Mouse (Mus musculus): ENCODE results near the gene Hoxc4. TPM values are rescaled to one million over a fixed set of nuclear protein-coding genes. Genes with fewer than 3 reads are reported as not detected.

Hoxc4 gene
- total and polyA plus RNA-seq, 3 experiments = 12.2 to 60.1 (median 29.3) TPM

DNA sequence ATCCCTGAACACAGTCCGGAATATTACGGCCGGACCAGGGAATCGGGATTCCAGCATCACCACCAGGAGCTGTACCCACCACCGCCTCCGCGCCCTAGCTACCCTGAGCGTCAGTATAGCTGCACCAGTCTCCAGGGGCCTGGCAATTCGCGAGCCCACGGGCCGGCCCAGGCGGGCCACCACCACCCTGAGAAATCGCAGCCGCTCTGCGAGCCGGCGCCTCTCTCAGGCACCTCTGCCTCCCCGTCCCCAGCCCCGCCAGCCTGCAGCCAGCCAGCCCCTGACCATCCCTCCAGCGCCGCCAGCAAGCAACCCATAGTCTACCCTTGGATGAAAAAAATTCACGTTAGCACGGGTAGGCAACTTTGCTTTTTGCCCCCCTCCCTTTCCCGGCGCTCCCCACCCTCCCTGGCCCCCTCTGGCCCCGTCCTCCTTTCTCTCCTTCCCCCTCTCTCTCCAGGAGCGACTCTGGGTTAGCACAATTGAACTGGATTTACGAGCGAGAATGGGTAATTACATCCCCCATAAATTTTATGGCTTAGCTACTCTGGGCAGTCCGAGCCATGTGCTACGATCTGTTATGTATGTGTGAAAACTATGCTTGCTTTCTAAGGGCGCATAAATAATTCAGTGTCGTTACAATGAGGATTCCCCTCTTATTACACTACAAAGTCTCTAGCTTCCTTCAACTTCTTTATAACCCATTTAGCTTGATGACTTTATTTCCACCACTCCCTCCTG is 16.2 kb downstream of the Hoxc4 start:
- ATAC-seq (ENCODE audit: extremely low read depth, insufficient number of reproducible peaks, low FRiP score, poor library complexity, severe bottlenecking) (no peak), DNase-seq (ENCODE audit: low spot score) (no peak)
- H3K27me3 ChIP-seq (ENCODE audit: insufficient read depth, low read length) = no peaks in the 10 kb centered on the region

DNA sequence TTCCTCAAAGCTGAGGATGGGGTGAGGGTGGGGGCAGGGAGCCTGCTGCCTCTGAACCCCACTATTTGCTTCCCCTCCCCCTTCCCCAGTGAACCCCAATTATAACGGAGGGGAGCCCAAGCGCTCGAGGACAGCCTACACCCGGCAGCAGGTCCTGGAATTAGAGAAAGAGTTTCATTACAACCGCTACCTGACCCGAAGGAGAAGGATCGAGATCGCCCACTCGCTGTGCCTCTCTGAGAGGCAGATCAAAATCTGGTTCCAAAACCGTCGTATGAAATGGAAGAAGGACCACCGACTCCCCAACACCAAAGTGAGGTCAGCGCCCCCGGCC is 16.8 kb downstream of the Hoxc4 start:
- Histone ChIP-seq H3K27me3 (ENCODE audit: insufficient read depth, low read length) (no peaks in the 10 kb centered on the region), H3K4me3 (ENCODE audit: low read depth, low read length) (peak overlapping the region; percentile 81), H3K36me3 (replicated peaks) (peaks cover 62% of the 10 kb centered on the region), H3K4me1 (ENCODE audit: insufficient read depth, low read depth, low read length) (peaks cover 75% of the 10 kb centered on the region), H3K9me3 (replicated peaks) (no peaks in the 10 kb centered on the region)
- peak; percentile 70 for DNase-seq (ENCODE audit: low spot score)
- TF ChIP-seq GATA1 (IDR thresholded peaks at IDR 0.05; ENCODE audit: borderline replicate concordance, low read length) = no peak
- TF ChIP-seq TAL1 (conservative IDR thresholded peaks at IDR 0.05; ENCODE audit: low read depth, low read length) = no peak
- TF ChIP-seq GATA2 (IDR thresholded peaks at IDR 0.05; ENCODE audit: borderline replicate concordance, low read depth, low read length) = no peak
- no peak for TF ChIP-seq POLR2AphosphoS5 (IDR thresholded peaks at IDR 0.05; ENCODE audit: insufficient replicate concordance, low read depth, low read length)
- TF ChIP-seq CTCF (IDR thresholded peaks at IDR 0.05; ENCODE audit: low read depth, low read length) = no peak
- peak; percentile 29; the same call in 1 of the 2 replicates for ATAC-seq (ENCODE audit: extremely low read depth, insufficient number of reproducible peaks, low FRiP score, poor library complexity, severe bottlenecking)

More for the DNA sequence above, 16.2 kb downstream of the Hoxc4 start:
- Histone ChIP-seq H3K4me1 (ENCODE audit: insufficient read depth, low read depth, low read length) (peaks cover 75% of the 10 kb centered on the region), H3K4me3 (ENCODE audit: low read depth, low read length) (peak overlapping the region; percentile 81), H3K9me3 (replicated peaks) (no peaks in the 10 kb centered on the region), H3K36me3 (replicated peaks) (peaks cover 62% of the 10 kb centered on the region)
- TF ChIP-seq CTCF (IDR thresholded peaks at IDR 0.05; ENCODE audit: low read depth, low read length) (no peak), GATA1 (IDR thresholded peaks at IDR 0.05; ENCODE audit: borderline replicate concordance, low read length) (no peak), TAL1 (conservative IDR thresholded peaks at IDR 0.05; ENCODE audit: low read depth, low read length) (no peak), POLR2AphosphoS5 (IDR thresholded peaks at IDR 0.05; ENCODE audit: insufficient replicate concordance, low read depth, low read length) (no peak), GATA2 (IDR thresholded peaks at IDR 0.05; ENCODE audit: borderline replicate concordance, low read depth, low read length) (no peak)

DNA sequence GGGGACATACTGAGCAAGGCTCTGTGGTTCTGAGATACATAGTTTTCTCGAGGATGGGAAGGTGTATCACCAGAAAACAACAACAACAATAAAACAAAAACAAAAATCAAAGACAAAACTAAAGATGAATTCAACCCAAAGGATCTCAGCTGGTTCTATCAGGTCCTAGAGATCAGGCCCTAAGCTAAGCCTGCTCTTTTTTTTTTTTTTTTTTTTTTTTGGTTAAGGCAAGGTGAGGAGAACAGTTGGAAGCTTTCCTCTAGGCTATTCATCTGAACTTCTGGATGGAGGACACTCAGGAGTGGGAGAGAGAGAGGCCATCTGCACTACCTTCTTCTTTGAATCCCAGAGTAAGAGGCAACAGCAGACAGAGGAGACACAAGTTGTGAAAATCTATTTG is 18.8 kb downstream of the Hoxc4 start:
- Histone ChIP-seq H3K9me3 (replicated peaks) (no peaks in the 10 kb centered on the region), H3K36me3 (replicated peaks) (peaks cover 73% of the 10 kb centered on the region), H3K4me3 (ENCODE audit: low read depth, low read length) (peak overlapping the region; percentile 8; the same call in 1 of the 2 replicates), H3K4me1 (ENCODE audit: insufficient read depth, low read depth, low read length) (peaks cover 78% of the 10 kb centered on the region), H3K27me3 (ENCODE audit: insufficient read depth, low read length) (no peaks in the 10 kb centered on the region)
- ATAC-seq (ENCODE audit: extremely low read depth, insufficient number of reproducible peaks, low FRiP score, poor library complexity, severe bottlenecking) = no peak
- no peak for DNase-seq (ENCODE audit: low spot score)
- TF ChIP-seq POLR2AphosphoS5 (IDR thresholded peaks at IDR 0.05; ENCODE audit: insufficient replicate concordance, low read depth, low read length) (no peak), GATA2 (IDR thresholded peaks at IDR 0.05; ENCODE audit: borderline replicate concordance, low read depth, low read length) (no peak), CTCF (IDR thresholded peaks at IDR 0.05; ENCODE audit: low read depth, low read length) (no peak), TAL1 (conservative IDR thresholded peaks at IDR 0.05; ENCODE audit: low read depth, low read length) (no peak), GATA1 (IDR thresholded peaks at IDR 0.05; ENCODE audit: borderline replicate concordance, low read length) (no peak)

- peak overlapping the region; percentile 48; the same call in 1 of the 2 replicates for H3K4me3 ChIP-seq (ENCODE audit: low read depth, low read length)
- DNase-seq (ENCODE audit: low spot score) (no peak), ATAC-seq (ENCODE audit: extremely low read depth, insufficient number of reproducible peaks, low FRiP score, poor library complexity, severe bottlenecking) (no peak)
- no peaks in the 10 kb centered on the region for H3K9me3 ChIP-seq (replicated peaks)
- TF ChIP-seq GATA2 (IDR thresholded peaks at IDR 0.05; ENCODE audit: borderline replicate concordance, low read depth, low read length) = no peak
- no peak for TF ChIP-seq GATA1 (IDR thresholded peaks at IDR 0.05; ENCODE audit: borderline replicate concordance, low read length)
- no peak for TF ChIP-seq POLR2AphosphoS5 (IDR thresholded peaks at IDR 0.05; ENCODE audit: insufficient replicate concordance, low read depth, low read length)
- TF ChIP-seq TAL1 (conservative IDR thresholded peaks at IDR 0.05; ENCODE audit: low read depth, low read length) = no peak
- TF ChIP-seq CTCF (IDR thresholded peaks at IDR 0.05; ENCODE audit: low read depth, low read length) = no peak
- no peaks in the 10 kb centered on the region for H3K27me3 ChIP-seq (ENCODE audit: insufficient read depth, low read length)
- peaks cover 71% of the 10 kb centered on the region for H3K36me3 ChIP-seq (replicated peaks)
- H3K4me1 ChIP-seq (ENCODE audit: insufficient read depth, low read depth, low read length) = peaks cover 68% of the 10 kb centered on the region
Measured at GRCm38 (mm10) chr15:103038701-103039480, 20.2 kb downstream of the Hoxc4 start.

- Histone ChIP-seq H3K27me3 (ENCODE audit: insufficient read depth, low read length) (no peaks in the 10 kb centered on the region), H3K9me3 (replicated peaks) (no peaks in the 10 kb centered on the region), H3K36me3 (replicated peaks) (peaks cover 74% of the 10 kb centered on the region), H3K4me1 (ENCODE audit: insufficient read depth, low read depth, low read length) (peaks cover 66% of the 10 kb centered on the region), H3K4me3 (ENCODE audit: low read depth, low read length) (no peak overlapping the region)
- TF ChIP-seq POLR2AphosphoS5 (IDR thresholded peaks at IDR 0.05; ENCODE audit: insufficient replicate concordance, low read depth, low read length) (no peak), GATA2 (IDR thresholded peaks at IDR 0.05; ENCODE audit: borderline replicate concordance, low read depth, low read length) (no peak), GATA1 (IDR thresholded peaks at IDR 0.05; ENCODE audit: borderline replicate concordance, low read length) (no peak), CTCF (IDR thresholded peaks at IDR 0.05; ENCODE audit: low read depth, low read length) (no peak), TAL1 (conservative IDR thresholded peaks at IDR 0.05; ENCODE audit: low read depth, low read length) (no peak)
- DNase-seq (ENCODE audit: low spot score) (no peak), ATAC-seq (ENCODE audit: extremely low read depth, insufficient number of reproducible peaks, low FRiP score, poor library complexity, severe bottlenecking) (no peak)
Measured at GRCm38 (mm10) chr15:103039609-103040008, 20.9 kb downstream of the Hoxc4 start.

- Histone ChIP-seq H3K9me3 (replicated peaks) (no peaks in the 10 kb centered on the region), H3K36me3 (replicated peaks) (peaks cover 79% of the 10 kb centered on the region), H3K4me3 (ENCODE audit: low read depth, low read length) (no peak overlapping the region), H3K4me1 (ENCODE audit: insufficient read depth, low read depth, low read length) (peaks cover 68% of the 10 kb centered on the region), H3K27me3 (ENCODE audit: insufficient read depth, low read length) (no peaks in the 10 kb centered on the region)
- no peak for DNase-seq (ENCODE audit: low spot score)
- no peak for TF ChIP-seq CTCF (IDR thresholded peaks at IDR 0.05; ENCODE audit: low read depth, low read length)
- no peak for TF ChIP-seq POLR2AphosphoS5 (IDR thresholded peaks at IDR 0.05; ENCODE audit: insufficient replicate concordance, low read depth, low read length)
- no peak for TF ChIP-seq GATA1 (IDR thresholded peaks at IDR 0.05; ENCODE audit: borderline replicate concordance, low read length)
- TF ChIP-seq GATA2 (IDR thresholded peaks at IDR 0.05; ENCODE audit: borderline replicate concordance, low read depth, low read length) = no peak
- ATAC-seq (ENCODE audit: extremely low read depth, insufficient number of reproducible peaks, low FRiP score, poor library complexity, severe bottlenecking) = no peak
Measured at GRCm38 (mm10) chr15:103040601-103041000, 21.9 kb downstream of the Hoxc4 start.

Measured in G1E (cell line).